Mouse (Mus musculus) thymus, adult 2 months (tissue): Measurements from ENCODE around the gene Gm20662. TPM values are rescaled to one million over a fixed set of nuclear protein-coding genes. Genes with fewer than 3 reads are reported as not detected.

Experiments used
- DNase-seq: peaks from one replicate; pipeline ENCODE4 v3.0.0; 2021
- H3K27ac ChIP-seq: fragments of 200-500 bp; 2 replicates; pipeline ENCODE4 v1.5.1; 2012; ENCODE audit warnings: low read length, control low read depth; ENCODE audit not compliant: control insufficient read depth, insufficient read depth
- H3K27me3 ChIP-seq: fragments of 200-500 bp; 2 replicates; pipeline ENCODE4 v1.6.1; 2012; ENCODE audit warnings: mild to moderate bottlenecking, low read length, moderate library complexity, mixed read lengths; ENCODE audit not compliant: control insufficient read depth, insufficient read depth
- H3K36me3 ChIP-seq: fragments of 200-500 bp; 2 replicates; pipeline ENCODE4 v1.6.1; 2012; ENCODE audit warnings: mild to moderate bottlenecking, low read length, moderate library complexity; ENCODE audit not compliant: control insufficient read depth, insufficient read depth
- H3K4me1 ChIP-seq: fragments of 200-500 bp; replicated peaks from 2 replicates; pipeline ENCODE4 v1.6.1; 2012; ENCODE audit warnings: low read length; ENCODE audit not compliant: control insufficient read depth, insufficient read depth
- H3K4me3 ChIP-seq: fragments of 200-500 bp; 2 replicates; pipeline ENCODE4 v1.5.1; 2012; ENCODE audit warnings: mild to moderate bottlenecking, low read length, control low read depth, moderate library complexity; ENCODE audit not compliant: control insufficient read depth, insufficient read depth
- CTCF ChIP-seq: fragments of 200-500 bp; IDR thresholded peaks from 2 replicates; pipeline ENCODE4 v1.5.1; 2012; ENCODE audit warnings: mild to moderate bottlenecking, control low read depth, low read length, moderate library complexity, borderline replicate concordance; ENCODE audit not compliant: control insufficient read depth, poor library complexity, insufficient read depth; ENCODE audit errors: extremely low read depth
- POLR2A ChIP-seq: fragments of 200-500 bp; IDR thresholded peaks from 2 replicates; pipeline ENCODE4 v1.6.1; 2012; ENCODE audit warnings: mild to moderate bottlenecking, low read length, control low read depth, moderate library complexity; ENCODE audit not compliant: control insufficient read depth, poor library complexity, insufficient read depth; ENCODE audit errors: extremely low read depth
- WGBS: fragments of 180-500 bp; shearing (Covaris S2); methylation state at CpG from one replicate; pipeline ENCODE4 v1.1.7; 2018; 5-methylcytosine and 5-hydroxymethylcytosine counted together
- polyA plus RNA-seq: library from polyadenylated mRNA; depleted of rRNA; stranded (reverse); fragments of >200 nt; gene quantifications from 2 replicates; pipeline ENCODE4 v1.2.3, GENCODE M21; 2012

The Gm20662 gene
- polyA plus RNA-seq, 1 experiment, result 3.2 TPM

DNA sequence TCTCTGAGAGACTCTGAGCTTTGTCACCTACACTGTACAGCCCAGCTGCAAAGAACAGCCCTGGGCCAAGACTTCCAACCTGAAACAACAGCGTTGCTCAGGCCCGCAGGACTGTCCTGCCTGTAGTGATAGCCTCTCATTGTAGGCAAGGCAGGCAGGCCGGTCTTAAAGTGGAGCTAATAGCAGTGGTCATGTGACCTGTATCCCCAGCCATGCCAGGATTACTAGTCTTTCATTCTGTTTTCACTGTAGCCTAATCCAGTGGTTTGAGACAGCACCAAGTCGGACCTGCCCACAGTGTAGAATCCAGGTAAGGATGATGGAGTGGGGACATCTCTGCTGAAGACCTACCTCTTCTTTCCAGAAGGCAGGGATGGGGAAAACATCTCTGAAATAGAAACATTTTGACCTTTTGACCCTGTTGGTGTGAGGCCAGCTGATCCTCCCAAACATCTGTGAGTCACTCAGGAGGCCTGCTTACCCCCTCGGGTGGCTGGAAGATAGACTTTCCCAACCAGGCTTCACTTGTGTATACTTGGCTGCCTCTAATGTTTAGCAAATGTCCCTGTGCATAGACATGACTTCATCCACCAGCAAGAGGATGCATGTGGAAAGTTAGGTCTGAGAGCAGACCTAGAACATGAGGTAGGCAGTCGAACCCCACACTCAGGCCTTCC, 40.4 kb upstream of the Gm20662 start:
- Histone ChIP-seq H3K36me3 (peaks cover 9% of the 10 kb centered on the region; the same call in 1 of the 2 replicates), H3K27me3 (no peaks in the 10 kb centered on the region), H3K4me3 (no peak overlapping the region), H3K4me1 (peaks cover 8% of the 10 kb centered on the region; the same call in 1 of the 2 replicates), H3K27ac (no peak overlapping the region)
- no peak for DNase-seq
- 96% methylated on average over 6 of the region's 6 CpGs for WGBS
- TF ChIP-seq POLR2A, result no peak
- TF ChIP-seq CTCF, result no peak

DNA sequence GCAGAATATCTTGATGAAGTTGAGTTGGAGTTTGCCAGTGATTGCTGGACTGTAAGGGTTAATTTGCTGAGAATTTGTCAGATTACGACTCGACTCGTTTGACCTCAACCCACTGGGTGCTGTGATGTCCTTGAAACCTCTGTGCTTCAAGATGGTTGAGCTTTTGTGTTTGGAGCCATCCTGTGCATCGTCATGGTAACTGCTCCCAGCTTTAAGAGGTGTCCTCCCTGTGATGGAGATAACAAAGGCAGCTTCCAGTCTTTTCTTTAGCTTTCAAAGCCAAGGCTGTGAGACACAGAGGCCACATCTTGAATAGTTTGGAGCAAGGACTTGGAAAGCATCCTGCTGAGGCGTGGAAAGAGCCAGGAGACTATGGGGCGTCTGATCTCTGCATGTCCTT, 39.0 kb upstream of the Gm20662 start:
- TF ChIP-seq POLR2A (no peak), CTCF (no peak)

DNA sequence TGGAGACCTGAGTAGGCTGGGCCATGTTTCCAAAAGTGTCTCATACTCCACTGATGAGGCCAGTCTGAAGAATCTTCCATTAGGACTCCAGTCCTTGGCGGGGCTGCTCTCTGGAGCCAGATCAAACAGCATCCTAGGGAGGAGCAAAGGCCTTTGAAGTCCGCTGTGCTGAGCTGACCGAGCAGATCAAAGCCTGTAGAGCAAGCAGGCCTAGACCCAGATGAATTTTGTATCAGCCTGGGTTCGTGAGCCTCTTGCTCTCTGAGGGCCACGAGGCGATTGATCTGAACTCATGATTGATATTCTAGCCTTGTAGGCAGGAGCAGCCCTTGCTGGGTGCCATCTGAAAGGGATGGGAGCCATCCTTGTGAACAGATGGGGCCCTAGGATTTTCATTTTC, 36.3 kb upstream of the Gm20662 start:
- no peak overlapping the region for H3K4me3 ChIP-seq
- TF ChIP-seq CTCF (no peak), POLR2A (no peak)
- peaks cover 9% of the 10 kb centered on the region; the same call in 1 of the 2 replicates for H3K36me3 ChIP-seq
- H3K27me3 ChIP-seq, result no peaks in the 10 kb centered on the region
- WGBS, result 94% methylated on average over 6 of the region's 6 CpGs
- H3K27ac ChIP-seq, result no peak overlapping the region
- no peak for DNase-seq
- no peaks in the 10 kb centered on the region for H3K4me1 ChIP-seq

More for the DNA sequence above, 39.0 kb upstream of the Gm20662 start:
- 87% methylated on average over 6 of the region's 6 CpGs for WGBS
- DNase-seq, result no peak
- peaks cover 9% of the 10 kb centered on the region; the same call in 1 of the 2 replicates for H3K36me3 ChIP-seq
- H3K27ac ChIP-seq, result no peak overlapping the region
- no peaks in the 10 kb centered on the region for H3K4me1 ChIP-seq
- H3K27me3 ChIP-seq, result no peaks in the 10 kb centered on the region
- H3K4me3 ChIP-seq, result no peak overlapping the region

GRCm38 (mm10) chr9:107960928-107961327, 35.2 kb upstream of the Gm20662 start:
- TF ChIP-seq CTCF (no peak), POLR2A (no peak)
- no peak overlapping the region for H3K27ac ChIP-seq
- WGBS, result 58% methylated on average over 4 of the region's 4 CpGs
- H3K4me3 ChIP-seq, result no peak overlapping the region
- no peak for DNase-seq
- no peaks in the 10 kb centered on the region for H3K4me1 ChIP-seq
- peaks cover 9% of the 10 kb centered on the region; the same call in 1 of the 2 replicates for H3K36me3 ChIP-seq
- H3K27me3 ChIP-seq, result no peaks in the 10 kb centered on the region

- no peaks in the 10 kb centered on the region for H3K27me3 ChIP-seq
- TF ChIP-seq POLR2A (no peak), CTCF (no peak)
- no peaks in the 10 kb centered on the region for H3K4me1 ChIP-seq
- H3K27ac ChIP-seq, result no peak overlapping the region
- WGBS, result 96% methylated on average over 10 of the region's 10 CpGs
- peaks cover 9% of the 10 kb centered on the region; the same call in 1 of the 2 replicates for H3K36me3 ChIP-seq
- no peak overlapping the region for H3K4me3 ChIP-seq
- DNase-seq, result no peak
Measured at GRCm38 (mm10) chr9:107961351-107961762, 34.8 kb upstream of the Gm20662 start.

- Histone ChIP-seq H3K4me1 (no peaks in the 10 kb centered on the region), H3K27me3 (no peaks in the 10 kb centered on the region), H3K36me3 (peaks cover 9% of the 10 kb centered on the region; the same call in 1 of the 2 replicates), H3K27ac (no peak overlapping the region), H3K4me3 (no peak overlapping the region)
- 81% methylated on average over 5 of the region's 5 CpGs for WGBS
- no peak for DNase-seq
- TF ChIP-seq POLR2A, result no peak
- no peak for TF ChIP-seq CTCF
Measured at GRCm38 (mm10) chr9:107961881-107962280, 34.3 kb upstream of the Gm20662 start.
